Mouse (Mus musculus) CH12.LX (cell line): ENCODE measurements at regions not wholly inside any gene's neighbourhood (a gene's known extent, or its start where the extent isn't known, plus 50 kb on each side); places are given as distances from the start of the nearest gene placed in this dataset.

ENCODE experiments used
- MAX ChIP-seq: IDR thresholded peaks from 2 replicates; pipeline ENCODE4 v1.6.1; 2011; ENCODE audit warnings: low read length, improper control_type of control experiment
- ZC3H11A ChIP-seq: IDR thresholded peaks from 2 replicates; pipeline ENCODE4 v1.6.1; 2012; ENCODE audit warnings: low read depth, mild to moderate bottlenecking, inconsistent platforms, low read length, improper control_type of control experiment

DNA sequence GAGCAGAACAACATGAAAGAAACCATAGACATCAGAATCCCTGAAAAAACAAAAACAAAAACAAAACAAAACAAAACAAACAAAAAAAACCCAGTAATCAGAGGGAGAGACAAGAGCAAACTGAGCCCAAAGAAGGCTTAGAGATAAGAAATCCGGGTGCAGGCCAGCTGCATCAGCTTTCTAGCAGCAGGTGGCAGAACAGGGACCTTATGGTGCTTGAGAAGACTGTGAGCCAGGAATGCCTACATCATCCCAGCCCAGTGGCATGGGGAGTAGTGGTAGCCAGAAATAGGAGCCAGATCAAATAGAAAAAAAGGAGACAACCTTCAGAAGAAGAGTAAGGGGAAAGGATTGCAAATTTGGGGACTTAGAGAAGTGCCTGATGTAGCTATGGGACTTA lies 152.8 kb downstream of the Diras2 start:
- TF ChIP-seq MAX (no peak), ZC3H11A (no peak)
